In the genomic region with DNA sequence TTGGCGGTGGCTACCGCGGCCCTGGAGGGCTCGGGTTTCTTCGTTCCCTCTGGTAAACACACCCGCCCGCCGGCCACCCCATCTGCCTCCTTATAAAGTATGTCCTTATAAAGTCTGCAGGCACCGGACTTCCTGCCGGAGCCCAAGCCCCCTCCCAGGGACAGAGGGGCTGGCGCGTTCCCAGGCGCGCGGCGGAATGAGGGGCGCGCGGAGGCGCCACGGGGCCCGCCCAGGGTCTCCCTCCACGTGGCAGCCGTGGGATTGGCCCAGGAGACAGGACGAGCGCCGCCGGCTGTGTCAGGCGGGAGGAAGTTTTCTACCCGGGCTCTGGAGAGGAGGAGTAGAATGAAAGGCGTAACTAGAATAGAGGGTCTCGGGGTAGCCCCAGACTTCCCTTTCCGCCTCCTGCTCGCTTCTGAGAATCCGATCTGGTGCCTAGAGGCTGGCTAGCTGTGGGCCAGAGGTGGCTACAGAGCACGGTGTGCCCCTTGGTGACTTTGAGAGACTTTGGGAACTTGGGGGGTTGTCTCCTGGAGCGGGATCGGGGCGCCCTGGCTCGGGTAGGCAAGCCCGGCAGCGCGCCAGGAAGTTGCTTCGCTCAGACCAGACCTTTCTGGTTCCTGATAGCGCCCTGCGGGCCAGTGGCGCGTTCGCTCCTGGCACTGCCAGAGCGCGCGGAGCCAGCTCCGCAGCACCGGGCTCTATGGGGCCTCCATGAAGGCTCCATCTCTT, we compare ENCODE assay signal across 9 mouse cellular contexts. TPM values are rescaled to one million over a fixed set of nuclear protein-coding genes. Genes with fewer than 3 reads are reported as not detected.
DNase-seq lines count a peak whose midpoint lies in the region; ATAC-seq and TF ChIP-seq lines count a peak whose summit lies in the region.
"Had no signal": no experiment of that assay in that cellular context is flagged by ENCODE, and none has a peak within 500 bp of the region (broad histone marks: within the 10 kb centered on the region; RNA-seq: fewer than 3 reads in every experiment).

No protein-coding gene starts in this region.

- H3K27ac ChIP-seq in ES-E14 (ENCODE audit: insufficient read depth, low read depth, low read length, poor library complexity, severe bottlenecking), result no peak overlapping the region
- H3K27ac ChIP-seq in hindbrain, postnatal 0 days, result 0 out of 2 replicates have a peak overlapping the region, but pooled peaks have one; percentile 48
- H3K27ac ChIP-seq in liver, embryonic 13.5 days, result peak overlapping the region; percentile 99
- H3K27ac ChIP-seq in thymus, adult 2 months (ENCODE audit: control insufficient read depth, insufficient read depth, low read length), result peak overlapping the region; percentile 82

- peaks cover 26% of the 10 kb centered on the region for H3K27me3 ChIP-seq in hindbrain, postnatal 0 days (ENCODE audit: insufficient read depth, low read length)
- peaks cover 6% of the 10 kb centered on the region for H3K27me3 ChIP-seq in liver, embryonic 13.5 days
- H3K27me3 ChIP-seq in thymus, adult 2 months (ENCODE audit: control insufficient read depth, insufficient read depth, low read length), result no peaks in the 10 kb centered on the region

- no peaks in the 10 kb centered on the region for H3K9me3 ChIP-seq in ES-E14 (ENCODE audit: control insufficient read depth, insufficient read depth, low read depth, low read length)
- no peaks in the 10 kb centered on the region for H3K9me3 ChIP-seq in hindbrain, postnatal 0 days (ENCODE audit: low read length)
- no peaks in the 10 kb centered on the region for H3K9me3 ChIP-seq in liver, embryonic 13.5 days (replicated peaks)

- peak overlapping the region; percentile 78 to 87 for H3K4me3 ChIP-seq in ES-E14 (ENCODE audit: insufficient read depth in 1 of 2, low read depth in 1 of 2, low read length in 2 of 2, poor library complexity in 1 of 2, severe bottlenecking in 1 of 2)
- peak overlapping the region; percentile 50 for H3K4me3 ChIP-seq in hindbrain, postnatal 0 days (ENCODE audit: low read length)
- peak overlapping the region; percentile 85 for H3K4me3 ChIP-seq in liver, embryonic 13.5 days (replicated peaks)
- H3K4me3 ChIP-seq in thymus, adult 2 months (ENCODE audit: control insufficient read depth, insufficient read depth, low read length), result peak overlapping the region; percentile 96

- in situ Hi-C loops in ES-E14 (cut with MboI; ENCODE audit: low sequenced_read_pairs in 2 of 2, unreplicated experiment in 2 of 2), result no loop called here

- intact Hi-C loops in gastrocnemius, postnatal 14 days (cut with DNase I; ENCODE audit: low total_unique reads), result no loop called here

- ATAC-seq in hindbrain, postnatal 0 days, result peak; percentile 87
- peak; percentile 42 for ATAC-seq in liver, embryonic 13.5 days (ENCODE audit: low read depth)
- no peak for ATAC-seq in activated CD4-positive, CD25-positive, alpha-beta regulatory T cell, adult 4 months

- no peak for TF ChIP-seq CTCF in hindbrain, postnatal 0 days (IDR thresholded peaks at IDR 0.05; ENCODE audit: low read depth)
- TF ChIP-seq CTCF in thymus, adult 2 months (IDR thresholded peaks at IDR 0.05; ENCODE audit: borderline replicate concordance, control insufficient read depth, extremely low read depth, insufficient read depth, low read length, poor library complexity), result no peak

- WGBS in hindbrain, postnatal 0 days, result under 1% methylated on average over 54 of the region's 54 CpGs
- under 1% methylated on average over 54 of the region's 54 CpGs for WGBS in liver, embryonic 13.5 days (ENCODE audit: insufficient replicate concordance)
- WGBS in thymus, adult 2 months, result under 1% methylated on average over 54 of the region's 54 CpGs

- peak overlapping the region; percentile 89 for H3K4me2 ChIP-seq in hindbrain, postnatal 0 days (ENCODE audit: low read depth, low read length)
- peak overlapping the region; percentile 72 for H3K4me2 ChIP-seq in liver, embryonic 13.5 days

- TF ChIP-seq POLR2A in thymus, adult 2 months (IDR thresholded peaks at IDR 0.05; ENCODE audit: control insufficient read depth, extremely low read depth, insufficient read depth, low read length, poor library complexity), result peak; percentile 39; the same call in 1 of the 2 replicates

- peaks cover 18 to 19% of the 10 kb centered on the region in 2 experiments; a peak in 3 of 4 replicates for H3K4me1 ChIP-seq in ES-E14 (ENCODE audit: control insufficient read depth in 2 of 2, insufficient read depth in 2 of 2, low read length in 2 of 2, poor library complexity in 1 of 2)
- H3K4me1 ChIP-seq in hindbrain, postnatal 0 days (ENCODE audit: insufficient read depth, low read length), result peaks cover 11% of the 10 kb centered on the region; the same call in 1 of the 2 replicates
- H3K4me1 ChIP-seq in liver, embryonic 13.5 days (replicated peaks), result peaks cover 61% of the 10 kb centered on the region
- H3K4me1 ChIP-seq in thymus, adult 2 months (replicated peaks; ENCODE audit: control insufficient read depth, insufficient read depth, low read length), result peaks cover 53% of the 10 kb centered on the region

- DNase-seq in ES-E14 (ENCODE audit: low read depth, low spot score), result no peak
- peak; percentile 56 for DNase-seq in c-Kit-positive CD71-positive TER-119-positive erythroid progenitor cells, embryonic 14.5 days (ENCODE audit: low spot score)
- peak; percentile 83 for DNase-seq in gastrocnemius, postnatal 14 days
- peak; percentile 66 for DNase-seq in hindbrain, postnatal 0 days (ENCODE audit: low spot score)
- DNase-seq in liver, embryonic 13.5 days, result peak; percentile 63
- DNase-seq in neural tube, embryonic 10.5 days (ENCODE audit: extremely low spot score, low spot score), result peak; percentile 84
- DNase-seq in thymus, adult 2 months, result peak; percentile 66

- H3K9ac ChIP-seq in ES-E14 (ENCODE audit: insufficient read depth, low read depth, low read length, poor library complexity, severe bottlenecking), result peak overlapping the region; percentile 81
- H3K9ac ChIP-seq in hindbrain, postnatal 0 days (replicated peaks; ENCODE audit: low read length), result peak overlapping the region; percentile 38
- H3K9ac ChIP-seq in liver, embryonic 13.5 days, result peak overlapping the region; percentile 97

- H3K36me3 ChIP-seq in ES-E14 (ENCODE audit: control insufficient read depth, insufficient read depth, low read length, poor library complexity, severe bottlenecking), result no peaks in the 10 kb centered on the region
- H3K36me3 ChIP-seq in hindbrain, postnatal 0 days (ENCODE audit: insufficient read depth, low read length), result no peaks in the 10 kb centered on the region
- H3K36me3 ChIP-seq in liver, embryonic 13.5 days, result peaks cover 33% of the 10 kb centered on the region
- no peaks in the 10 kb centered on the region for H3K36me3 ChIP-seq in thymus, adult 2 months (ENCODE audit: control insufficient read depth, insufficient read depth, low read length)

TF ChIP-seq in ES-E14, 5 proteins besides CTCF, POLR2A, EP300 and RAD21:
- TF ChIP-seq ZNF384 (IDR thresholded peaks at IDR 0.05; ENCODE audit: low read depth, low read length) (no peak), CHD2 (IDR thresholded peaks at IDR 0.05; ENCODE audit: low read depth, low read length) (no peak), ZC3H11A (IDR thresholded peaks at IDR 0.05; ENCODE audit: borderline replicate concordance, low read depth, low read length) (no peak), MAFK (IDR thresholded peaks at IDR 0.05; ENCODE audit: insufficient read depth, low read depth, low read length) (no peak), HCFC1 (IDR thresholded peaks at IDR 0.05; ENCODE audit: borderline replicate concordance, insufficient read depth, low read length) (no peak)

RNA-seq across cellular contexts. Expression of gene Slc43a1, which starts 1.5 kb away (rescaled TPM):
- 30.2 and 47.0 TPM in 2 replicates for total RNA-seq in ES-E14 (2012; rRNA removed)
- total RNA-seq in gastrocnemius, postnatal 14 days (2021), result 10 to 100 TPM in 1 of 2 experiments, 1 to 10 TPM in 1; 6.2 to 16.1 TPM
- total RNA-seq in hindbrain, postnatal 0 days (2014; rRNA removed), result 5.8 and 9.3 TPM in 2 replicates
- polyA plus RNA-seq in hindbrain, postnatal 0 days (2015; fragmentation: Nextera tagmentation; extraction: Ambion mirVana), result 1.3 and 1.5 TPM in 2 replicates
- 138 and 178 TPM in 2 replicates for polyA plus RNA-seq in liver, embryonic 13.5 days (2015; fragmentation: Nextera tagmentation; extraction: Ambion mirVana)
- polyA plus RNA-seq in thymus, adult 2 months (2012; rRNA removed), result 106 and 123 TPM in 2 replicates
- 1 to 10 TPM; 3.7 to 7.6 TPM for polyA plus RNA-seq in activated CD4-positive, CD25-positive, alpha-beta regulatory T cell, adult 4 months (2017; shearing (Covaris generic))

RNA-seq across cellular contexts. Expression of gene Timm10, which starts 13.4 kb away (rescaled TPM):
- total RNA-seq in ES-E14 (2012; rRNA removed), result 60.2 and 73.5 TPM in 2 replicates
- 10 to 100 TPM; 45.7 to 46.0 TPM for total RNA-seq in gastrocnemius, postnatal 14 days (2021)
- 44.5 and 57.3 TPM in 2 replicates for total RNA-seq in hindbrain, postnatal 0 days (2014; rRNA removed)
- polyA plus RNA-seq in hindbrain, postnatal 0 days (2015; fragmentation: Nextera tagmentation; extraction: Ambion mirVana), result 82.5 and 91.7 TPM in 2 replicates
- 46.8 and 51.5 TPM in 2 replicates for polyA plus RNA-seq in liver, embryonic 13.5 days (2015; fragmentation: Nextera tagmentation; extraction: Ambion mirVana)
- polyA plus RNA-seq in thymus, adult 2 months (2012; rRNA removed), result 23.0 and 29.0 TPM in 2 replicates
- 10 to 100 TPM; 36.8 to 40.4 TPM for polyA plus RNA-seq in activated CD4-positive, CD25-positive, alpha-beta regulatory T cell, adult 4 months (2017; shearing (Covaris generic))

RNA-seq across cellular contexts. Expression of gene Smtnl1, which starts 17.7 kb away (rescaled TPM):
- total RNA-seq in ES-E14 (2012; rRNA removed), result 4.4 and 4.9 TPM in 2 replicates
- total RNA-seq in gastrocnemius, postnatal 14 days (2021), result 100 to 1,000 TPM in 1 of 2 experiments, 10 to 100 TPM in 1; 95.9 to 120 TPM
- 0.75 TPM in 1 of 2 replicates, not detected in the other for total RNA-seq in hindbrain, postnatal 0 days (2014; rRNA removed)
- not detected in 2 replicates for polyA plus RNA-seq in hindbrain, postnatal 0 days (2015; fragmentation: Nextera tagmentation; extraction: Ambion mirVana)
- polyA plus RNA-seq in liver, embryonic 13.5 days (2015; fragmentation: Nextera tagmentation; extraction: Ambion mirVana), result 0.23 and 0.24 TPM in 2 replicates
- 0.60 and 0.94 TPM in 2 replicates for polyA plus RNA-seq in thymus, adult 2 months (2012; rRNA removed)
- not detected for polyA plus RNA-seq in activated CD4-positive, CD25-positive, alpha-beta regulatory T cell, adult 4 months (2017; shearing (Covaris generic))
- total RNA-seq: left cerebral cortex, postnatal 14 days had no signal

RNA-seq across cellular contexts. Expression of gene Ube2l6, which starts 41.6 kb away (rescaled TPM):
- 0.58 and 1.9 TPM in 2 replicates for total RNA-seq in ES-E14 (2012; rRNA removed)
- 1 to 10 TPM; 6.1 to 7.0 TPM for total RNA-seq in gastrocnemius, postnatal 14 days (2021)
- 12.8 and 22.6 TPM in 2 replicates for total RNA-seq in hindbrain, postnatal 0 days (2014; rRNA removed)
- 16.8 and 17.7 TPM in 2 replicates for polyA plus RNA-seq in hindbrain, postnatal 0 days (2015; fragmentation: Nextera tagmentation; extraction: Ambion mirVana)
- 404 and 444 TPM in 2 replicates for polyA plus RNA-seq in liver, embryonic 13.5 days (2015; fragmentation: Nextera tagmentation; extraction: Ambion mirVana)
- 27.7 and 35.3 TPM in 2 replicates for polyA plus RNA-seq in thymus, adult 2 months (2012; rRNA removed)
- 10 to 100 TPM; 71.4 to 83.0 TPM for polyA plus RNA-seq in activated CD4-positive, CD25-positive, alpha-beta regulatory T cell, adult 4 months (2017; shearing (Covaris generic))

RNA-seq across cellular contexts. Expression of gene Rtn4rl2, which starts 46.3 kb away (rescaled TPM):
- total RNA-seq in ES-E14 (2012; rRNA removed), result 0.79 and 0.80 TPM in 2 replicates
- total RNA-seq in gastrocnemius, postnatal 14 days (2021), result under 1 TPM; 0.55 to 0.64 TPM
- total RNA-seq in hindbrain, postnatal 0 days (2014; rRNA removed), result 10.1 and 12.2 TPM in 2 replicates
- 4.2 and 4.3 TPM in 2 replicates for polyA plus RNA-seq in hindbrain, postnatal 0 days (2015; fragmentation: Nextera tagmentation; extraction: Ambion mirVana)
- polyA plus RNA-seq in liver, embryonic 13.5 days (2015; fragmentation: Nextera tagmentation; extraction: Ambion mirVana), result not detected in 2 replicates
- 1.8 and 2.1 TPM in 2 replicates for polyA plus RNA-seq in thymus, adult 2 months (2012; rRNA removed)
- polyA plus RNA-seq in activated CD4-positive, CD25-positive, alpha-beta regulatory T cell, adult 4 months (2017; shearing (Covaris generic)), result not detected

Comparison
In these comparisons a context has a peak if more than half of its experiments do, and no peak if none do; other contexts are left out.
1. H3K9ac ChIP-seq: peak in every context shown above with its lines; median percentile 97 in liver, embryonic 13.5 days; 81 in ES-E14; 38 in hindbrain, postnatal 0 days.
2. RNA of gene Slc43a1, which starts 1.5 kb away (polyA plus RNA-seq): 138 to 178 TPM in liver, embryonic 13.5 days and 106 to 123 TPM in thymus, adult 2 months; 3.7 to 7.6 TPM in activated CD4-positive, CD25-positive, alpha-beta regulatory T cell, adult 4 months and 1.3 to 1.5 TPM in hindbrain, postnatal 0 days; every median in the first group is over 10 times any median in the second.
3. Peak in every context shown above with its lines, with median percentiles within 50 percentile points of each other: H3K4me3 ChIP-seq.